Mouse (Mus musculus) neutrophil, adult 5-6 weeks (primary cell): ENCODE data around the gene Isoc2a. TPM values are rescaled to one million over a fixed set of nuclear protein-coding genes. Genes with fewer than 3 reads are reported as not detected.
"Not testable (repeated sequence)": the region's sequence is repeated elsewhere in the genome, so short reads cannot be mapped to it uniquely, and the experiment has no call there.

Experiments used
- ATAC-seq: fragments of 151-379, 151-347 bp; 2 replicates; pipeline ENCODE4 v1.8.0; 2017; ENCODE audit warnings: mild to moderate bottlenecking, moderate TSS enrichment; ENCODE audit not compliant: insufficient number of reproducible peaks, poor library complexity, low FRiP score, severe bottlenecking; ENCODE audit errors: extremely low read depth
- total RNA-seq: library from RNA; stranded (forward); fragments of 200-1000 nt; gene quantifications from 2 replicates; pipeline ENCODE4 v1.2.3, GENCODE M21; 2017

The Isoc2a gene
- total RNA-seq, 1 experiment from 2014 or later, result 4.0 TPM

GRCm38 (mm10) chr7:4863541-4864080 is 13.3 kb upstream of the Isoc2a start:
- ATAC-seq, result no peak

GRCm38 (mm10) chr7:4864130-4864845 is 12.7 kb upstream of the Isoc2a start:
- ATAC-seq, result no peak

GRCm38 (mm10) chr7:4865090-4865489 is 11.9 kb upstream of the Isoc2a start:
- no peak for ATAC-seq

GRCm38 (mm10) chr7:4865579-4866493 is 11.1 kb upstream of the Isoc2a start:
- peak; percentile 99 for ATAC-seq

GRCm38 (mm10) chr7:4866631-4867180 is 10.2 kb upstream of the Isoc2a start:
- no peak for ATAC-seq

- ATAC-seq, result no peak
Measured at GRCm38 (mm10) chr7:4870133-4870532, 6.8 kb upstream of the Isoc2a start, which contains the start of gene Isoc2b. Isoc2b (minus strand) TSS chr7:4870258.

- 0 out of 2 replicates have a peak, but pooled peaks have one; percentile 2 for ATAC-seq
Measured at GRCm38 (mm10) chr7:4877226-4877625, 273 bp downstream of the Isoc2a start.

GRCm38 (mm10) chr7:4878186-4878585 is 1.2 kb downstream of the Isoc2a start:
- no peak for ATAC-seq

- ATAC-seq, result not testable (repeated sequence)
Measured at GRCm38 (mm10) chr7:4879036-4879435, 2.1 kb downstream of the Isoc2a start.

GRCm38 (mm10) chr7:4886680-4887079 is 9.7 kb downstream of the Isoc2a start:
- ATAC-seq, result no peak

- ATAC-seq, result no peak
Measured at GRCm38 (mm10) chr7:4895186-4895585, 18.2 kb downstream of the Isoc2a start.

- ATAC-seq, result no peak
Measured at GRCm38 (mm10) chr7:4898851-4899648, 22.1 kb downstream of the Isoc2a start.

GRCm38 (mm10) chr7:4899649-4900522 is 22.9 kb downstream of the Isoc2a start:
- ATAC-seq, result no peak

GRCm38 (mm10) chr7:4900523-4900851 is 23.5 kb downstream of the Isoc2a start:
- ATAC-seq, result no peak

- ATAC-seq, result peak; percentile 33; the same call in 1 of the 2 replicates
Measured at GRCm38 (mm10) chr7:4901171-4901570, 24.2 kb downstream of the Isoc2a start.

- no peak for ATAC-seq
Measured at GRCm38 (mm10) chr7:4902404-4902803, 25.5 kb downstream of the Isoc2a start.

GRCm38 (mm10) chr7:4906466-4906950 is 29.6 kb downstream of the Isoc2a start, which contains the start of gene Gm36210:
Gm36210 (minus strand) TSS chr7:4906516.
- ATAC-seq, result no peak

- no peak for ATAC-seq
Measured at GRCm38 (mm10) chr7:4911561-4911960, 34.6 kb downstream of the Isoc2a start.
